ENCODE assay signal across 14 mouse cellular contexts in genomic region chr12:26144616-26145015, GRCm38 (mm10).
"Had no signal": no experiment of that assay in that cellular context is flagged by ENCODE, and none has a peak within 500 bp of the region (broad histone marks: within the 10 kb centered on the region; RNA-seq: fewer than 3 reads in every experiment).

No protein-coding gene starts in this region.

- H3K27me3 ChIP-seq: midbrain, embryonic 12.5 days; neural tube, embryonic 12.5 days had no signal

- H3K4me1 ChIP-seq: midbrain, embryonic 10.5 days; midbrain, embryonic 12.5 days; neural tube, embryonic 12.5 days had no signal

- H3K4me2 ChIP-seq: lung, embryonic 14.5 days; midbrain, embryonic 12.5 days; neural tube, embryonic 12.5 days had no signal

- H3K9ac ChIP-seq: lung, embryonic 14.5 days; midbrain, embryonic 12.5 days; neural tube, embryonic 12.5 days had no signal

- H3K36me3 ChIP-seq: midbrain, embryonic 10.5 days; midbrain, embryonic 12.5 days; neural tube, embryonic 12.5 days had no signal

- H3K27ac ChIP-seq: midbrain, embryonic 10.5 days; midbrain, embryonic 12.5 days; neural tube, embryonic 12.5 days had no signal

- H3K4me3 ChIP-seq: midbrain, embryonic 10.5 days; midbrain, embryonic 12.5 days; myocyte; neural tube, embryonic 12.5 days had no signal

- DNase-seq: lung, adult 18-20 months; lung, embryonic 14.5 days; right cerebral cortex, adult 18-20 months; right cerebral cortex, postnatal 25 days; right cerebral cortex, postnatal 4 days; spleen, adult 18-20 months; thymus, adult 18-20 months; thymus, postnatal 14 days; thymus, postnatal 36 days had no signal

- H3K9me3 ChIP-seq: midbrain, embryonic 10.5 days; midbrain, embryonic 12.5 days; neural tube, embryonic 12.5 days had no signal

- ATAC-seq: midbrain, embryonic 16.5 days had no signal
